Mouse (Mus musculus) midbrain, embryonic 10.5 days (tissue): ENCODE data around the gene Adora1. TPM values are rescaled to one million over a fixed set of nuclear protein-coding genes. Genes with fewer than 3 reads are reported as not detected.
A peak's percentile ranks its signal among the peaks of the same experiment; 100 is the strongest.

Experiments
- DNase-seq: peaks from one replicate; pipeline ENCODE4 v3.0.0-alpha.2; 2017; ENCODE audit warnings: low spot score
- H3K27ac ChIP-seq: fragments of 300-500 bp; sonication (generic); replicated peaks from 2 replicates; pipeline ENCODE4 v1.5.1; 2016; ENCODE audit warnings: mild to moderate bottlenecking
- H3K27me3 ChIP-seq: fragments of 300-500 bp; sonication (generic); 2 replicates; pipeline ENCODE4 v1.6.1; 2016; ENCODE audit warnings: low read depth, mild to moderate bottlenecking; ENCODE audit not compliant: poor library complexity, severe bottlenecking
- H3K36me3 ChIP-seq: fragments of 300-500 bp; sonication (generic); 2 replicates; pipeline ENCODE4 v1.6.1; 2016; ENCODE audit warnings: mild to moderate bottlenecking, moderate library complexity
- H3K4me1 ChIP-seq: fragments of 300-500 bp; sonication (generic); 2 replicates; pipeline ENCODE4 v1.6.1; 2016
- H3K4me3 ChIP-seq: fragments of 300-500 bp; sonication (generic); 2 replicates; pipeline ENCODE4 v1.5.1; 2016; ENCODE audit warnings: mild to moderate bottlenecking, moderate library complexity
- H3K9me3 ChIP-seq: fragments of 300-500 bp; sonication (generic); replicated peaks from 2 replicates; pipeline ENCODE4 v1.6.1; 2016; ENCODE audit warnings: mild to moderate bottlenecking
- WGBS: fragments of 180-500 bp; shearing (Covaris S2); methylation state at CpG from one replicate; pipeline ENCODE4 v1.1.7; 2016; 5-methylcytosine and 5-hydroxymethylcytosine counted together
- polyA plus RNA-seq: library from polyadenylated mRNA; unstranded; fragments of >200 nt; fragmentation: Nextera tagmentation; extraction: Ambion mirVana; gene quantifications from 2 replicates; pipeline ENCODE4 v1.2.1, GENCODE M21; 2016

The Adora1 gene
- polyA plus RNA-seq, 1 experiment from 2014 or later: 0.14 TPM

GRCm38 (mm10) chr1:134194298-134195022, 40.8 kb downstream of the Adora1 start:
- DNase-seq: no peak
- 74% methylated on average over 16 of the region's 16 CpGs for WGBS

GRCm38 (mm10) chr1:134193674-134194197, 41.5 kb downstream of the Adora1 start:
- Histone ChIP-seq H3K27me3 (peaks cover 20% of the 10 kb centered on the region; the same call in 1 of the 2 replicates), H3K9me3 (no peaks in the 10 kb centered on the region), H3K36me3 (no peaks in the 10 kb centered on the region), H3K27ac (peak overlapping the region; percentile 52; the same call in 1 of the 2 replicates), H3K4me1 (peaks cover 43% of the 10 kb centered on the region), H3K4me3 (no peak overlapping the region)
- 72% methylated on average over 7 of the region's 7 CpGs for WGBS
- no peak for DNase-seq

More at GRCm38 (mm10) chr1:134194298-134195022, 40.8 kb downstream of the Adora1 start:
- H3K27me3 ChIP-seq: peaks cover 13% of the 10 kb centered on the region; the same call in 1 of the 2 replicates
- no peaks in the 10 kb centered on the region for H3K9me3 ChIP-seq
- 0 out of 2 replicates have a peak overlapping the region, but pooled peaks have one; percentile 52 for H3K27ac ChIP-seq
- H3K36me3 ChIP-seq: no peaks in the 10 kb centered on the region
- H3K4me1 ChIP-seq: peaks cover 37% of the 10 kb centered on the region
- no peak overlapping the region for H3K4me3 ChIP-seq

DNA sequence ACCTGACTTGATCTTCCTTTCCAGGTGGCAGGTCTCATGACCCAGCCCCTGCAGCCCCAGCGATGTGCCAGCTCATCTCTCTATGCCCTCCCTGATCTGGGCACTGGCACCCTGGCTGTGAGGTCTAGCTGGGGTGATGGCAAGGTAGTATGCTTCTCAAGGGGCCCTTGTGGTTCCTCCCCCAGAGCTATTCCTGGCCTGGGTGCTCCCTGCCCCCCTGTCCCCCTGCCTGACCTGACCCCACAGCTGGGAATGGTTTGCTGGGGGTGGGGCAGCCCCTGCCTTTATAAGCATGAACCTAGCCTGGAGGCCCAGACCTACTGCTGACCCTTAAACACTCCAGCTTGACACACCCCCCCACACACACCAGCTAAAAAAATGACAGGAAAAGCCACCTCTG, 42.1 kb downstream of the Adora1 start, which contains the start of gene Mybph:
Gene Mybph, plus strand, starts transcription at position 323 of the 400 bp plus-strand sequence.
- no peaks in the 10 kb centered on the region for H3K36me3 ChIP-seq
- 76% methylated on average over 1 of the region's 1 CpGs for WGBS
- no peak within 1 kb of the TSS for H3K4me3 ChIP-seq
- no peak for DNase-seq
- H3K9me3 ChIP-seq: no peaks in the 10 kb centered on the region
- H3K4me1 ChIP-seq: peaks cover 40% of the 10 kb centered on the region
- H3K27me3 ChIP-seq: peaks cover 25% of the 10 kb centered on the region; the same call in 1 of the 2 replicates
- peak within 1 kb of the TSS; percentile 52; the same call in 1 of the 2 replicates for H3K27ac ChIP-seq

GRCm38 (mm10) chr1:134192024-134192423, 43.2 kb downstream of the Adora1 start:
- no peaks in the 10 kb centered on the region for H3K36me3 ChIP-seq
- no peak overlapping the region for H3K4me3 ChIP-seq
- peaks cover 25% of the 10 kb centered on the region; the same call in 1 of the 2 replicates for H3K27me3 ChIP-seq
- no peaks in the 10 kb centered on the region for H3K9me3 ChIP-seq
- H3K4me1 ChIP-seq: peaks cover 37% of the 10 kb centered on the region
- no peak for DNase-seq
- no peak overlapping the region for H3K27ac ChIP-seq
- WGBS: 64% methylated on average over 4 of the region's 4 CpGs

GRCm38 (mm10) chr1:134191192-134191591, 44.0 kb downstream of the Adora1 start:
- no peak overlapping the region for H3K27ac ChIP-seq
- DNase-seq: no peak

DNA sequence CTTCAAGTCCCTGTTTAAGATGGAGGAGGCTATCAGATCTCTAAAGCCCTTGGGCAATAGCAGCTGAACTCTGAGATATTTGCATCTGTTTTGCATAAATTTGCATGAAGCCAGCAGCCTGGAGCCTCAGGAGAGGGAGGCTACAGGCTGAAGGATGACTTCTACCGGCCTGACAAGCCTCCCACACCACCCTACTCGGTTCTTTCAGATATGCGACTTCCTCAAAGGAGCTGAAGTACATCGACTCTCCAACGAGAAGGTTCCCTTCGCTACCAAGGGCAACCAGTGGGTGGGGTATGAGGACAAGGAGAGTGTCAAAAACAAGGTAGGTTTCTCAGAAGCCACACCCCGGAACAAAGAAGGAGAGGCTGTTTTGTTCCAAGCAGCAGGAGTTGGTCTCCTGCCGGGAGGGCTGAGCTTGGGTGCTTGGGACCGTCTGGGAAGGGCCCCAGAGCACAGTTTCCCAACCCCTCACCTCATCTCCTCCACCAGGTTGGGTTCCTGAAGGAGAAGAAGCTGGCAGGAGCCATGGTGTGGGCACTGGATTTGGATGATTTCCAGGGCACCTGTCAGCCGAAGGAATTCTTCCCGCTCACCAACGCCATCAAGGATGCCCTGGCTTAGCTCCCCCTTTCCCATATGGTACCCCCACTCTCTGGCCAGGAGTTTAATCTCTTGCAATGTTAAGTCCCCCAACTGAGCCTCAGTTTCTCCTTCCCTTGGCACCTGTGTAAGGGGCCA, 46.1 kb downstream of the Adora1 start:
- H3K27me3 ChIP-seq: peaks cover 25% of the 10 kb centered on the region; the same call in 1 of the 2 replicates
- peaks cover 20% of the 10 kb centered on the region for H3K4me1 ChIP-seq
- H3K27ac ChIP-seq: peak overlapping the region; percentile 46; the same call in 1 of the 2 replicates
- 28% methylated on average over 12 of the region's 12 CpGs for WGBS
- H3K36me3 ChIP-seq: no peaks in the 10 kb centered on the region
- DNase-seq: no peak
- H3K4me3 ChIP-seq: no peak overlapping the region
- no peaks in the 10 kb centered on the region for H3K9me3 ChIP-seq

More at GRCm38 (mm10) chr1:134191192-134191591, 44.0 kb downstream of the Adora1 start:
- 88% methylated on average over 5 of the region's 5 CpGs for WGBS
- peaks cover 25% of the 10 kb centered on the region; the same call in 1 of the 2 replicates for H3K27me3 ChIP-seq
- no peak overlapping the region for H3K4me3 ChIP-seq
- H3K4me1 ChIP-seq: peaks cover 37% of the 10 kb centered on the region
- H3K9me3 ChIP-seq: no peaks in the 10 kb centered on the region
- no peaks in the 10 kb centered on the region for H3K36me3 ChIP-seq

DNA sequence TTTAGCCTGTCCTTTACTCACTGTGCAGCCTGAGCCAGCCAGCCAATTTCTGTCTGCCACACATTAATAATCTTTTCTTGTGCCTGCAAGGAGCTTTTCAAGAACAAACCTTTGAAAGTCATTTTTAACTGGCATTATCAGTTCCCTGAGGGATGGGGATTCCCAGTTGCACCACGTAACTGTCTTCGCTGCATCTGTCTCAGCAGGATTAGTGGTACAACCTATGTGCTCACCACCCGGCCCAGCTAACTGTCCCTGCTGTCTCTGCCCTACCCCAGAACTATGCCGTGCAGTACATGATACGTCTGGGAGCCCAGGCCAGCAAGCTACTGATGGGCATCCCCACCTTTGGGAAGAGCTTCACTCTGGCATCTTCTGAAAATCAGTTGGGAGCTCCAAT, 47.0 kb downstream of the Adora1 start:
- Histone ChIP-seq H3K36me3 (no peaks in the 10 kb centered on the region), H3K9me3 (no peaks in the 10 kb centered on the region), H3K4me1 (peaks cover 12% of the 10 kb centered on the region), H3K4me3 (no peak overlapping the region), H3K27ac (no peak overlapping the region), H3K27me3 (peaks cover 25% of the 10 kb centered on the region; the same call in 1 of the 2 replicates)
- WGBS: 86% methylated on average over 5 of the region's 5 CpGs
- DNase-seq: no peak

GRCm38 (mm10) chr1:134184089-134184488, 51.1 kb downstream of the Adora1 start:
- no peak for DNase-seq

DNA sequence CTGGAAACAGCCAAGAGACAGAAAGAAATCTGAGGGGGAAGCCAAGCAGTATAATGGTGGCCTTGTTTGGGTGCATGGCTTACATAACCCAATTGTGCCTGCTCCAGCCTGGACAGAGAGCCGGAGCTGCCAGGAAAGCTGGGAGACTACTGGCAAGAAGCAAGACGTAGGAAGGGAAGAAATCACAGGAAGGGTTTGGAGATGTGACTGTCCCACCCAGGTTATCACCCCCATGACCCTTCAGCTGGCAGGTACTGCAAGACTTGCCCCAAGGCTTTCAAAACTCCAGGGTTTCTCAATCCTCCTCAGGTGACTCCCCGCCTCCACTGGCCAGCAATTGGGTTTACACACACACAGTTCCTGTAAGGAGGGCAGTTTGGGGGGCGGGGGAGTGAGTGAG, 53.2 kb downstream of the Adora1 start, which contains the start of gene Chil1:
Gene Chil1, plus strand, starts transcription at position 152 of the 400 bp plus-strand sequence.
- Histone ChIP-seq H3K27ac (no peak within 1 kb of the TSS), H3K9me3 (no peaks in the 10 kb centered on the region), H3K4me3 (no peak within 1 kb of the TSS), H3K36me3 (no peaks in the 10 kb centered on the region), H3K4me1 (0 out of 2 replicates have a peak, but pooled peaks cover 3% of the 10 kb centered on the region), H3K27me3 (peaks cover 10% of the 10 kb centered on the region; the same call in 1 of the 2 replicates)
- WGBS: 59% methylated on average over 4 of the region's 4 CpGs
- DNase-seq: no peak

More at GRCm38 (mm10) chr1:134184089-134184488, 51.1 kb downstream of the Adora1 start:
- WGBS: 87% methylated on average over 3 of the region's 4 CpGs
- Histone ChIP-seq H3K36me3 (no peaks in the 10 kb centered on the region), H3K9me3 (no peaks in the 10 kb centered on the region), H3K27me3 (peaks cover 18% of the 10 kb centered on the region), H3K4me1 (peaks cover 9% of the 10 kb centered on the region), H3K4me3 (no peak overlapping the region), H3K27ac (no peak overlapping the region)

- 88% methylated on average over 5 of the region's 5 CpGs for WGBS
- DNase-seq: no peak
- Histone ChIP-seq H3K27ac (no peak overlapping the region), H3K4me1 (0 out of 2 replicates have a peak, but pooled peaks cover 6% of the 10 kb centered on the region), H3K9me3 (no peaks in the 10 kb centered on the region), H3K27me3 (peaks cover 16% of the 10 kb centered on the region), H3K4me3 (no peak overlapping the region), H3K36me3 (no peaks in the 10 kb centered on the region)
These were observed 57.3 kb downstream of the Adora1 start for GRCm38 (mm10) chr1:134177976-134178375.

GRCm38 (mm10) chr1:134173081-134173480, 62.1 kb downstream of the Adora1 start:
- H3K4me3 ChIP-seq: no peak overlapping the region
- peaks cover 6% of the 10 kb centered on the region; the same call in 1 of the 2 replicates for H3K27me3 ChIP-seq
- H3K36me3 ChIP-seq: no peaks in the 10 kb centered on the region
- no peak for DNase-seq
- WGBS: 65% methylated on average over 7 of the region's 7 CpGs
- H3K4me1 ChIP-seq: peaks cover 4% of the 10 kb centered on the region; the same call in 1 of the 2 replicates
- no peaks in the 10 kb centered on the region; the same call in 1 of the 2 replicates for H3K9me3 ChIP-seq
- H3K27ac ChIP-seq: no peak overlapping the region

DNA sequence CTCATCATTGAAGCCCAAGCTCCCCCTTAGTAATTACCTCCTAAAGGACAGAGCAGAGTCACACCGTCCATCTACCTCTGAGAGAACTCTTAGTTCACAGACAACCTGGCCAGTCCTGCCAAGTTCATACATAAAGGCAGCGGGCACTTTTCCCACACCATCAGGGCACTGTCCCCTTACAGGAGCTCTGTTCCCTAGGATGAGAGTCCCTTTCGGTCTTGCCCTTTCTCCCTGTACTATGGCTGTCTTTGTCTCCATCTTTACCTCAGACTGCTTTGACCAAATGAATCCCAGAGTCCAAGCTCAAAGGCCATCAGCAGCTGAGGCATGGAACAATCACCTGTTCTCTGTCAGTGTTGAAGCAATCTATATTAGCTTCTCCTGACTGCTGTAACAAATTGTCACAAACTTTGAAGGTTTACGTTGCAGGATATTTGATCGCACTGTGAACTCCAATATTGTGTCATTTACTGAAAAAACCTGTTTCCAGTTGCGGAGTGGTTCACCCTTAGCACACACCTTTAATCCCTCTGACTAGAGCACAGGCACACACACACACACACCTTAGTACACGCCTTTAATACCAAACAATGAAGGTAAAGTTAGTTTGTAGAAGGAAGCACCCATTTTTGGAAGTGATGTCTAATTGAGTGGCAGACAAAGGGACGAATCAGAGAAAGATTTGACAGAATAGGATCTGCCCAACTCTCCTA, 66.1 kb downstream of the Adora1 start:
- 90% methylated on average over 8 of the region's 8 CpGs for WGBS
- H3K4me1 ChIP-seq: peaks cover 13% of the 10 kb centered on the region
- no peaks in the 10 kb centered on the region for H3K36me3 ChIP-seq
- H3K27ac ChIP-seq: no peak overlapping the region
- H3K9me3 ChIP-seq: no peaks in the 10 kb centered on the region; the same call in 1 of the 2 replicates
- no peak for DNase-seq
- H3K27me3 ChIP-seq: no peaks in the 10 kb centered on the region
- no peak overlapping the region for H3K4me3 ChIP-seq
